Mouse (Mus musculus) cortical plate, adult 2 months (tissue): ENCODE results near the gene Gm10382. TPM values are rescaled to one million over a fixed set of nuclear protein-coding genes. Genes with fewer than 3 reads are reported as not detected.

Source experiments
- H3K27ac ChIP-seq: fragments of 200-500 bp; 2 replicates; pipeline ENCODE4 v1.5.1; 2012; ENCODE audit warnings: low read length, control low read depth, inconsistent platforms; ENCODE audit not compliant: insufficient read depth
- H3K4me1 ChIP-seq: fragments of 200-500 bp; 2 replicates; pipeline ENCODE4 v1.6.1; 2011; ENCODE audit warnings: low read length; ENCODE audit not compliant: control insufficient read depth, insufficient read depth
- H3K4me3 ChIP-seq: fragments of 200-500 bp; 2 replicates; pipeline ENCODE4 v1.5.1; 2011; ENCODE audit warnings: mild to moderate bottlenecking, low read length, control low read depth; ENCODE audit not compliant: insufficient read depth
- CTCF ChIP-seq: fragments of 200-500 bp; IDR thresholded peaks from 2 replicates; pipeline ENCODE4 v1.5.1; 2011; ENCODE audit warnings: mild to moderate bottlenecking, control low read depth, low read length; ENCODE audit not compliant: insufficient read depth; ENCODE audit errors: extremely low read depth
- POLR2A ChIP-seq: fragments of 200-500 bp; IDR thresholded peaks from 2 replicates; pipeline ENCODE4 v1.6.1; 2011; ENCODE audit warnings: mild to moderate bottlenecking, low read length, control low read depth; ENCODE audit not compliant: insufficient read depth; ENCODE audit errors: extremely low read depth
- polyA plus RNA-seq: library from polyadenylated mRNA; depleted of rRNA; stranded (reverse); fragments of >200 nt; gene quantifications from 2 replicates; pipeline ENCODE4 v1.2.3, GENCODE M21; 2012

Gene Gm10382
- polyA plus RNA-seq, 1 experiment: 0.21 TPM

DNA sequence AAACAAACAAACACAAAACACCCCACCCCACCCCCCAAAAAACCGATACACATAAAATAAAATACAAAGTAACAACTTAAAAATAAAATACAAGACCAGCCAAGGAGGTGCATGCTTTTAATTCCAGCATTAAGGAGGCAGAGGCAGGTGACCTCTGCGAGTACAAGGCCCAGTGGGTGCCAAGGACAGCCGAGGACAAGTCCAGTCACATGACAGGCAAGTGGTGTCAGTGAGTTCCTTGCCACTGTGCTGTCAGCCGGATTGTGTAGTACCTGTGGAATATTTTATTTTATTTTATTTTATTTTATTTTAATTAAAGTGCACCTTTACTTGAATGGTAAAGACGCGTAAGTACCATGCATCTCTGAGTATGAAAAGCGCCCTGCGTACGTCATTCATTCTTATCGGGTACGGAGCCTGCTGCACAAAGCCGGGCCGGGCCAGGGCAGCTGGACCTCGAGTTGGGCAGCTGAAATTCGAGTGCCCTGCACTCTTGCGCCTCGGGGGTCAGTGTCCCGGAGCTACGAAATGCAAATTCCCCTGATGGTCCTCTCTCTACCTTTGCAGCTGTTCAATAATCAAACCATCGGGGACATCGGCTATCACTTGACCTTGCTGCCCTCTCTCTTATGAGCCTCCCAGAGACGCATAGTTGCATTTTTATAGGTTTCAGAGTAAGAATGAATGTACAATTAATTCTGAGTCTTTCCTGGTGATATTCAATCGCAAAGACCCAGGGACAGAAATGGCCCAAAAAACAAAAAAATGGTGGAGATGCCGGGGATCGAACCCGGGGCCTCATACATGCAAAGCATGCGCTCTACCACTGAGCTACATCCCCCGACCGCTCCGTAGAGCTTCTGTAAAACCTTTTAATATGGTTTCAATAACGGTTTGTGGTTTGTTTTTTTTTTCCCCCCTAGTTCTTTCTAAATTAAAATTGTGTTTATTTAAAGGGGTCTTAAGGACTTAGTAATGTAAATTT lies 14.7 kb downstream of the Gm10382 start:
- no peak overlapping the region for H3K27ac ChIP-seq
- H3K4me3 ChIP-seq: peak overlapping the region; percentile 56
- TF ChIP-seq CTCF: no peak
- no peak for TF ChIP-seq POLR2A

DNA sequence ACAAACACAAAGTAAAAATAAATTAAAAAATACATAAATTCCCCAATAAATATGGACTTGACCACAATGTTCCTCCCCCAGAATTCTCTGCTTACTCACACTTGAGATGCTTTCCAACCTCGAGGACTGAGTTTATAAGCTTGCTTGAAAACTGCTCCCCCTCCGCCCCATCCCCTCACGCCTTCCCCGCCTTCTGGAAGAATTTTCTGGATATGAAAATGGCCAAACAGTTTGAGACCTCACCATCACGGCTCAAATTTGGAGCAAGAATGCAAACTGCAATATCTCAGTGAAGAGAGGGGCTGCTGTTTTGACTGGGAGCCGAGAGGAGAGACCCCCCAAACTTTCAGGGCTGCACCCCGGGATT lies 15.4 kb downstream of the Gm10382 start:
- H3K4me1 ChIP-seq: no peaks in the 10 kb centered on the region
- H3K27ac ChIP-seq: peak overlapping the region; percentile 66; the same call in 1 of the 2 replicates
- no peak for TF ChIP-seq CTCF
- TF ChIP-seq POLR2A: no peak
- H3K4me3 ChIP-seq: peak overlapping the region; percentile 56

More for the DNA sequence above, 14.7 kb downstream of the Gm10382 start:
- H3K4me1 ChIP-seq: no peaks in the 10 kb centered on the region

DNA sequence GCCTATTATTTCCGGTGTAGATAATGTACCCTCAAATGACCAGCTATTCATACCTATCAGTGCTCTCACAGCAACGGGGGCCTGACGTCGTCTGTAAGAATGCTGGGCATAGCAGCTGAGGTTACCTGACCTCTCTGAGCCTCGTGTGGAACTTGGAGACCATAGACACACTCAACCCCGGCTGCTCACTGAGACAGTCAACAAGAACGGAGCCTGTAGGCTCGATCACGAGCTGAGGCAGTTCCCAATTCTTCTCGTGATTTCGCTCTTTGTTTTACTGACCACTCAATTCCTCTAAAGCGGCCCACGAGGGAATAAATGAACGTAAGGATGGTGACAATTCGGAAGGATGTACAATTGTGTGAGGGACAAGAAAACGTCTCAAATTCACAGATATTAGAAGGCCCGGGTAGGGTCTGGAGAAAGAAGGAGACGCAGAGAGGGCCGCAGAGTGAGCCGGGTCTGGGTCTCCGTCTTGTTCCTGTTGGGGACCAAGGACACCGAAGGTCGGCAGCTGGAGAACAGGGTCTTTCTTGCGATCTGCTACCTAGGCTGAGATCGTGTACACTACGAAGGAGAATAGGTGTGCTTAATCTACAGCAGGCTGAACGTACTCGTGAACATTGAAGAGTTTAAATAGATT lies 15.9 kb downstream of the Gm10382 start:
- TF ChIP-seq POLR2A (0 out of 2 replicates have a peak, but pooled peaks have one; percentile 33), CTCF (no peak)
- peak overlapping the region; percentile 56 for H3K4me3 ChIP-seq
- H3K4me1 ChIP-seq: no peaks in the 10 kb centered on the region
- H3K27ac ChIP-seq: peak overlapping the region; percentile 66

DNA sequence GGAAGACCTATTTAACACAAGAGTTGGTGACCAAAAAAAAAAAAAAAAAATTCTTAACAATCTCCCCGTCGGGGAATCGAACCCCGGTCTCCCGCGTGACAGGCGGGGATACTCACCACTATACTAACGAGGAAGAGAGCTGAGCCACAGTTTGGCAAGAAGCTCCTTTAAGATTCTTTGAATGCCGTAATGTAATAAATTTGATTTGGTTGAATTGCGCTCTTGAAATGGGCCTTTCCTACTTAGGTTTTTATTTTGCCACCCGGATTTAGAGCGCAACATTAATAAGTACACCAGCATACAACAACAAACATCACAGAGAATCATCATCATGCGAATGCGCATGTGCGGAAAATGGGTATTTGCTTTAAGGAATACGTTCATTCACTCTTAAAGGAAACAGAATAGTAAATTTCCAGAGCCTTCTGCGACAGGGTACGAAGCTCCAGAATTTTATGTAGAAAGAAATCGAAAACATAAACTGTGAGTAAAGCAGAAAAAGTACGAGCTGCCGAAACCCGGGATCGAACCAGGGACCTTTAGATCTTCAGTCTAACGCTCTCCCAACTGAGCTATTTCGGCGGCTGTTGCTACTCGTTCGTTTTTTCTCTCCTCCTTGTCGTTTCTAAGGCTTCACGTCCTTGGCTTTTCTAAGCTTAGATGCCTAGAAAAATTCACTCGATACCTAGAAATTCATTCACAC lies 16.6 kb downstream of the Gm10382 start:
- peak overlapping the region; percentile 90 for H3K27ac ChIP-seq
- no peaks in the 10 kb centered on the region for H3K4me1 ChIP-seq
- peak overlapping the region; percentile 56 for H3K4me3 ChIP-seq
- no peak for TF ChIP-seq POLR2A
- no peak for TF ChIP-seq CTCF

DNA sequence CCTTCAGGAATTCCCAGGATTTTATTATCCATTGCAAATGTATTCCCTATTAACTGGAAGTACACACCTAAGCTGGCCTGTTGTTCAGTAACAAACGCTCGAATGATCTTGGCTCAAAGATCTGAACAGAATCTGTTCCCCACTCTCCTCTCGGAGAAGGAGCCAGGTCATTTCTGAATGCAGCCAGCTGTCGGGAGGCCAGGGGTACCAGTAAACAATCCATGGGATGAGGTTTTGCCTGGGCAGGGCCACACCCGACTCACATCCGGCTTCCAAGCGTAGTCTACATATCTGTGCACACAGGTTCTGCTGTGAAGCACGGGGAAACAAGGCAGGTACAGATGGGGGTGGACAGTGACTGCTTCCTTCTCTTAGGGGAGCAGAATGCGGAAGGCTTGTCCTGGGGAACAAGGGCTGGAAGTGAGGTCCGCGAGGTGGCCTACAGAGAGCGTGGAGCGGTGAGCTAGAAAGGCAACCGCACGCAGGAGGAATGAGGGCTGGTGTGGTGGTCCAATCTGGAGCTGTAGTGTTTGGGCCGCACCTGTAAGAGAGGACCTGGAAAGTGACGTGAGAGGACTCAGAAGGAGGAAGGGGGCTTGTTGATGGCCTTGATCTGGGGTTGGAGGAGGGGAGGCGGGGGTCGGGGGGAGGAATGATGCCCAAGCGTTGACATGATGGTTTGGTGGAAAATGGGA lies 17.3 kb downstream of the Gm10382 start:
- TF ChIP-seq CTCF (no peak), POLR2A (peak; percentile 49)
- peak overlapping the region; percentile 90 for H3K27ac ChIP-seq
- no peaks in the 10 kb centered on the region for H3K4me1 ChIP-seq
- H3K4me3 ChIP-seq: peak overlapping the region; percentile 56

DNA sequence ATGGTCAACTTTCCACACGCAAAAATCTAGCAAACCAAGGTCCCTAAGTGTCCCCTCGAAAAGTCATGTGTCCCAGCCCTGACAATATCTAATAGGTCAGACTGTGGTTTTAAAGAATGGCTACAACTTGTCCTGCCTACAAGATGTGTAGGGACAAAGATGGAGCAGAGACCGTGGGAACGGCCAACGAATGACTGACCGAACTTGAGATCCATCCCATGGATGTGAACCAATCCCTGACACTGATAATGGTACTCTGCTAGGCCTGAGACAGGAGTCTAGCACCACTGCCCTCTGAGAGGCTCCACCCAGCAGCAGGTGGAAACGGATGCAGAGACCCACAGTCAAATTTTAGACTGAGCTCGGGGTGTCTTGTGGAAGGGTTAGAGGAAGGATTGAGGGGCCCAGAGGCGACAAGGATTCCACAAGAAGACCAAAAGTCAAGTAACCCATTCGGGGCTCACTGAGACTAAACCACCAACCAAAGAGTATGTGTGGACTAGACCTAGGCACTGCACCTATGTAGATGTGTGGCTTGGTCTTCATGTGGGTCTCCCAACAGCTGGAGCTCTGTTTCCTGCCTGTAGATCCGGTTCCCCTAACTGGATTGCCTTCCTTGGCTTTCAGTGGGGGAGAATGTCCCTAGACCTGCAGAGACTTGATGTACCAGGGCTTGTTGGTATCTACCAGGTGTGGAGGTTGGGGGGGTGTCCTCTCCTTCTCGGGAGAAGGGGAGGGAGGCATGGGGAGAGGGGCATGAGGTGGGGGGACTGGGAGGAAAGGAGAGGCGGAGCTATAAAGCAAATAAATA lies 18.1 kb downstream of the Gm10382 start:
- no peak overlapping the region for H3K27ac ChIP-seq
- no peaks in the 10 kb centered on the region for H3K4me1 ChIP-seq
- TF ChIP-seq POLR2A (no peak), CTCF (no peak)
- H3K4me3 ChIP-seq: peak overlapping the region; percentile 56; the same call in 1 of the 2 replicates

DNA sequence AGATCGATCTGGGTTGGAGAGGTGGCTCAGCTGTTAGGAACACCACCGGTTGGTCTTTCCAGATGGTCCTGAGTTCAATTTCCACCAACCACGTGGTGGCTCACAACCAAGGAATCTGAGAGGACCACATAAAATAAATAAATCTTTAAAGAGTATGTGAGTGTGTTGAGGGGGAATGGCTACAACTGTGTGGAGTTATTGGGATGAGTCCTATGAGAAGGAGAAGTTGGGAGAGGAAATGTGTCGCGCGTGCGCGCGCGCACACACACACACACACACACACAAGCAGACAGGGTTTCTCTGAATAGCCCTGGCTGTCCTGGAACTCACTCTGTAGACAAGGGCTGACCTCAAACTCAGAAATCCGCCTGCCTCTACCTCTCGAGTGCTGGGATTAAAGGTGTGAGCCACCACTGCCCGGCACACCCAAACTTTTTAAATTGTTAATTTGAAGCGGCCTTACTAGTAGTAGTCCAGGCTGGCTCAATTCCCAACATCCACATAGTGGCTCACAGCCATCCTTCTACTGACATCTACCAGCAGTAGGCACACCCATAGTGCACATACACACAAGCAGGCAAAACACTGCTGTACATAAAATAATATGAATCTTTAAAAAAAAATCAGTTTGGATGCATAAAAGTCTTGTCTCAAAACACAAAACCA lies 18.9 kb downstream of the Gm10382 start:
- Histone ChIP-seq H3K4me3 (no peak overlapping the region), H3K4me1 (no peaks in the 10 kb centered on the region), H3K27ac (no peak overlapping the region)
- TF ChIP-seq POLR2A (no peak), CTCF (no peak)

DNA sequence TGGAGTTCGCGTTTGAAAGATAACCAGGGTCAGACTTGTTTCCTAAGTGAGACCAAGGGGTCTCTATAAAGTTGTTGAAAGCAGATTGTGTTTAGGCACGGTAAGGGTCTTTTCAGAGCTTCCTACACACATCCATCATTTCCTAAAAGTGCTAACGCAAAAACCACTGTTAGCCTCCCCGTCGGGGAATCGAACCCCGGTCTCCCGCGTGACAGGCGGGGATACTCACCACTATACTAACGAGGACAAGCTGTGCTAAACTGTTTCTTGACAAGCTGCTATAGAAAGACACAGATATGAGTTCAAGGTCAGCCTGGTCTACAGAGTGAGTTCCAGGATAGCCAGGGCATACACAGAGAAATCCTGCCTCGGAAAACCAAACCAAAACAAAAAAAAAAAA lies 19.7 kb downstream of the Gm10382 start:
- Histone ChIP-seq H3K27ac (0 out of 2 replicates have a peak overlapping the region, but pooled peaks have one; percentile 18), H3K4me1 (no peaks in the 10 kb centered on the region), H3K4me3 (peak overlapping the region; percentile 27)
- TF ChIP-seq CTCF: no peak
- no peak for TF ChIP-seq POLR2A
